Mouse (Mus musculus) forebrain, embryonic 16.5 days (tissue): Measurements from ENCODE around the gene Cnbd2. TPM values are rescaled to one million over a fixed set of nuclear protein-coding genes. Genes with fewer than 3 reads are reported as not detected.
A peak's percentile ranks its signal among the peaks of the same experiment; 100 is the strongest.
"Not testable (repeated sequence)": the region's sequence is repeated elsewhere in the genome, so short reads cannot be mapped to it uniquely, and the experiment has no call there.

Experiments
- ATAC-seq: fragments of 200-750 bp; cut with Nextera tagmentation; 2 replicates; pipeline ENCODE4 v1.8.0; 2017; ENCODE audit warnings: mild to moderate bottlenecking, moderate library complexity
- H3K27ac ChIP-seq: fragments of 300-500 bp; sonication (generic); 2 replicates; pipeline ENCODE4 v1.5.1; 2014; ENCODE audit warnings: low read length, control low read depth
- H3K27me3 ChIP-seq: fragments of 300-500 bp; sonication (generic); replicated peaks from 2 replicates; pipeline ENCODE4 v1.6.1; 2014; ENCODE audit warnings: low read length; ENCODE audit not compliant: control insufficient read depth, insufficient read depth
- H3K36me3 ChIP-seq: fragments of 300-500 bp; sonication (generic); 2 replicates; pipeline ENCODE4 v1.6.1; 2014; ENCODE audit not compliant: control insufficient read depth, insufficient read depth
- H3K4me1 ChIP-seq: fragments of 300-500 bp; sonication (generic); replicated peaks from 2 replicates; pipeline ENCODE4 v1.6.1; 2014; ENCODE audit warnings: low read length; ENCODE audit not compliant: control insufficient read depth, insufficient read depth
- H3K4me2 ChIP-seq: fragments of 300-500 bp; sonication (generic); 2 replicates; pipeline ENCODE4 v1.6.1; 2014; ENCODE audit warnings: mild to moderate bottlenecking, low read length, control low read depth
- H3K4me3 ChIP-seq: fragments of 300-500 bp; sonication (generic); replicated peaks from 2 replicates; pipeline ENCODE4 v1.5.1; 2014; ENCODE audit warnings: mild to moderate bottlenecking, low read length, control low read depth
- H3K9ac ChIP-seq: fragments of 300-500 bp; sonication (generic); replicated peaks from 2 replicates; pipeline ENCODE4 v1.6.1; 2014; ENCODE audit warnings: low read depth, low read length, control low read depth
- H3K9me3 ChIP-seq: fragments of 300-500 bp; sonication (generic); 2 replicates; pipeline ENCODE4 v1.6.1; 2016; ENCODE audit warnings: low read length; ENCODE audit not compliant: control insufficient read depth
- WGBS: fragments of 180-500 bp; shearing (Covaris S2); extraction: QIAGEN DNeasy Blood & Tissue Kit; methylation state at CpG from one replicate; pipeline ENCODE4 v1.1.7; 2014; 5-methylcytosine and 5-hydroxymethylcytosine counted together
- polyA plus RNA-seq: library from polyadenylated mRNA; unstranded; fragments of >200 nt; fragmentation: Nextera tagmentation; extraction: Ambion mirVana; gene quantifications from 2 replicates; pipeline ENCODE4 v1.2.1, GENCODE M21; 2015

The Cnbd2 gene
- polyA plus RNA-seq, 1 experiment from 2014 or later: 6.9 TPM

DNA sequence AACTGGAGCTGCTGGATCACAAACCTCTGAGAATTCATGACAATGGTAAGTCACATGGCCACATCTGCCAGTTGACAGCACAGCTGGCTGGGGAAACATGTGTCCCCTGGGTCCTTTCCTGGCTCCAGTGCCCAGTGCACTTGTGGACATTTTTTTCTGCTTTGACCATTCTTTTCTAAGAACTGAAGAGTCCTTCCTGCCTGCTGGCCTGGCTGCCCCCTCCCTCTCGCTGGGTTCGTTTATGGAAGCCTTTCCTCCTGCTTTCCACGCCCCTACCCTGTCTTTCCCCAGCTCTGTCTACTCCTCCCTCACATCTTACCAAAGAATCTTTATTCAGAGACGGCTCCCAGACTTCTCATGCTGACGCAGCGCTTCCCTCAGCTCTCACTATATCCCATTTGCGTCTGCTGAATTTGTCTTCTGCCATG, 41.2 kb downstream of the Cnbd2 start:
- Histone ChIP-seq H3K9me3 (no peaks in the 10 kb centered on the region), H3K36me3 (no peaks in the 10 kb centered on the region), H3K4me2 (no peak overlapping the region), H3K27me3 (no peaks in the 10 kb centered on the region), H3K9ac (no peak overlapping the region), H3K4me1 (peaks cover 4% of the 10 kb centered on the region), H3K4me3 (no peak overlapping the region), H3K27ac (peak overlapping the region; percentile 16)
- peak; percentile 58; the same call in 1 of the 2 replicates for ATAC-seq
- WGBS: 50% methylated on average over 7 of the region's 7 CpGs

DNA sequence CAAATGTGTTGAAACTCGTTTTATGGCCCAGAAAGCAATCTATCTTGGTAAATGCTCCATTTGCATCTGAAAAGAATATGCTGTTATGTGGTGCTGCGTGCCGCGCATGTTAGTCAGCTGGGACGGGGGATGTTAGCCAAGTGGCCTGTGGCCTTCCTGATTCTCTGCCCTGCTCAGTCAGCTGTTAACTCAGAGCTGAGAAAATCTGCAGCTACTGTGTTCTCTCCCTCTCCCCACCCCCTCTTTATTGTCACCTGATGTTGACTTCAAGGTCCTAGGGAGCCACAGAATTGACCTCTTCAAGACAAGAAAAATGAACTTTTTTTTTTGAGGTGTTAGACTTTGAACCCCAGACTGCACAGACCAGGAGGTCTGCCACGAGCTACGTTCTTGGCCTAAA, 43.9 kb downstream of the Cnbd2 start:
- H3K36me3 ChIP-seq: no peaks in the 10 kb centered on the region
- H3K27me3 ChIP-seq: no peaks in the 10 kb centered on the region
- peak; percentile 77 for ATAC-seq
- WGBS: 34% methylated on average over 7 of the region's 7 CpGs
- peak overlapping the region; percentile 8; the same call in 1 of the 2 replicates for H3K27ac ChIP-seq
- peaks cover 4% of the 10 kb centered on the region for H3K4me1 ChIP-seq
- no peaks in the 10 kb centered on the region for H3K9me3 ChIP-seq
- H3K9ac ChIP-seq: no peak overlapping the region
- H3K4me2 ChIP-seq: no peak overlapping the region
- H3K4me3 ChIP-seq: no peak overlapping the region

- Histone ChIP-seq H3K27ac (no peak overlapping the region), H3K4me2 (no peak overlapping the region), H3K9me3 (no peaks in the 10 kb centered on the region), H3K27me3 (no peaks in the 10 kb centered on the region), H3K9ac (no peak overlapping the region), H3K36me3 (no peaks in the 10 kb centered on the region), H3K4me1 (no peaks in the 10 kb centered on the region), H3K4me3 (no peak overlapping the region)
- ATAC-seq: no peak
- 63% methylated on average over 3 of the region's 3 CpGs for WGBS
Observed at GRCm38 (mm10) chr2:156368465-156368864, 56.4 kb downstream of the Cnbd2 start.

- Histone ChIP-seq H3K27ac (no peak overlapping the region), H3K9me3 (no peaks in the 10 kb centered on the region), H3K36me3 (no peaks in the 10 kb centered on the region), H3K4me1 (no peaks in the 10 kb centered on the region), H3K9ac (no peak overlapping the region), H3K4me3 (no peak overlapping the region), H3K4me2 (no peak overlapping the region), H3K27me3 (no peaks in the 10 kb centered on the region)
- WGBS: 86% methylated on average over 7 of the region's 7 CpGs
- no peak for ATAC-seq
Observed at GRCm38 (mm10) chr2:156370896-156371295, 58.8 kb downstream of the Cnbd2 start.

DNA sequence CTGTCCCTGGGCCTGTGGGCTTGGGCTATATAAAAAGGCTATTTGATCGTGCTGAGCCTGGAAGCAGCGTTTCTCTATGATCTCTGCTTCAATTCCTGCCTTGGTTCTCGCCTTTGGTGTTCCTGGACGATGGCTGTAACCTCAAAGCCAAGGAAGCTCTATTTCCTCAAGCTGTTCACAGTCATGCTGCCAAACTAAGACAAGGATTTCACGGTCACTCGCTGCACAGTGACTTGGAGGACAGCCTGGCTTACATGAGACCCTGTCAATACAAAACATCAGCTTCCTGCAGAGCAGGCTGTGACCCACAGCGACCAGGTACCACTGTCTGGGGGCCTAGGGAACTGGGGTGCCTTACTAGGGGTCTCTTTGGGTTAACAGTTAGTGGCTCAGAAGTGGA, 64.9 kb downstream of the Cnbd2 start:
- Histone ChIP-seq H3K4me1 (no peaks in the 10 kb centered on the region), H3K36me3 (no peaks in the 10 kb centered on the region), H3K9me3 (no peaks in the 10 kb centered on the region), H3K4me3 (no peak overlapping the region), H3K27me3 (no peaks in the 10 kb centered on the region), H3K27ac (no peak overlapping the region), H3K9ac (no peak overlapping the region), H3K4me2 (no peak overlapping the region)
- no peak for ATAC-seq
- 82% methylated on average over 7 of the region's 7 CpGs for WGBS

- ATAC-seq: no peak
- Histone ChIP-seq H3K27me3 (no peaks in the 10 kb centered on the region), H3K36me3 (no peaks in the 10 kb centered on the region), H3K4me2 (no peak overlapping the region), H3K4me1 (no peaks in the 10 kb centered on the region), H3K4me3 (no peak overlapping the region), H3K9ac (no peak overlapping the region), H3K9me3 (no peaks in the 10 kb centered on the region), H3K27ac (no peak overlapping the region)
- 82% methylated on average over 10 of the region's 10 CpGs for WGBS
Observed at GRCm38 (mm10) chr2:156379929-156380328, 67.8 kb downstream of the Cnbd2 start.

DNA sequence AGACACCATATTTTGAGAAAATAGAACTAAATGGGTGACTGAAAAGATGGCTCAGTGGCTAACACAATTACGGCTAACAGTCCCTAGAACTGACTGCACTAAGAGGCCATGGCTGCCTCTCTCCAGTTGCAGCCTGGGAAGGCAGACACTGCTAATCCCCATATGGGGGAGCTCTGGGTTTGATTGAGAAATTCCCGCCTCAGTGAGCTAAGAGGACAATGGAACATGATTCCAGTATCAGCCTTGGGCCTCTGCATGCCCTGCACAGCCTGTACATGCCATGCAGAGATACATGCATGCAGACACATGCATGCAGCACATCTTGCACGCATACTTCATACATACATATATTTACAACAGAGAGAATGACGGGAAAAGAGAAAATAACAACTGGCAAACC, 69.3 kb downstream of the Cnbd2 start:
- no peak overlapping the region for H3K27ac ChIP-seq
- no peak overlapping the region for H3K4me2 ChIP-seq
- WGBS: 62% methylated on average over 4 of the region's 4 CpGs
- ATAC-seq: no peak
- no peaks in the 10 kb centered on the region for H3K36me3 ChIP-seq
- no peak overlapping the region for H3K4me3 ChIP-seq
- no peak overlapping the region for H3K9ac ChIP-seq
- H3K9me3 ChIP-seq: no peaks in the 10 kb centered on the region
- no peaks in the 10 kb centered on the region for H3K4me1 ChIP-seq
- H3K27me3 ChIP-seq: no peaks in the 10 kb centered on the region

DNA sequence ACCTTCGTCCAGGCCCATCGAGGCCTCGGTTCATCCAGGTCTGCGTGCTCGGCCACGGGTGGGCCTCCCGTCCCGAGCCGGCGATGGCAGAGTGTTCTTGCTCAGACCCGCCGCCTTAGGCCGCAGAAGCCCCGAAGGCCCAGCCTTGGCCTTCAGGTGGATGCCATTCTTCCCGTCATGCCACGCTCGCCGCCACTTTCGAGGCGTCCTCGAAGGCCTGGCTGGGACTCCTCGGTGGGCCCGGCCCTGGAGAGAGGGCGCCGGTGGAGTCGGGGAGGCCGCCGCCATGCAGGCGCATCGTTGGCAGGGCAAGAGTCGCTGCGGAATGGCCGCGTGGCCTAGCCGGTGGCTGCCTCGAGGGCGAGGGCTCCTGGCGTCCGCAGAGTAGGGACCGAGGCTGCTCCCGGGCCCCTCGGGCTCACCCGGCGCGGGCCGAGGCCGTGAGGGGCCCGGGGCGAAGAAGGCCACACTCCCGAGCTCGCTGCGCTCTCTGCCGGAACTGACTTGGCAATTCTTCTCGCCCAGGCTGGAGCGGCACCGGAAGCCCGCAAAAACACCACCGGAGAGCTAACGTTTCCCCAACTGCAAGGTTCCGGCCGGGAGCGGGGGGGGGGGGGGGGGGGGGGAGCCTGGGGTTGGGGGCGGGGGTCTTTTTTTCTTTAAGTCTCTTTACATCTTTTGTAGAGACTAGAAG, 80.5 kb downstream of the Cnbd2 start:
- H3K27me3 ChIP-seq, H3K9me3 ChIP-seq, H3K9ac ChIP-seq, H3K27ac ChIP-seq, H3K36me3 ChIP-seq, H3K4me1 ChIP-seq: not testable (repeated sequence)
- 0% methylated on average over 9 of the region's 63 CpGs for WGBS
- Histone ChIP-seq H3K4me3 (peak overlapping the region; percentile 41), H3K4me2 (peak overlapping the region; percentile 39)
- peak; percentile 94 for ATAC-seq

GRCm38 (mm10) chr2:156393155-156393828, 81.2 kb downstream of the Cnbd2 start:
- no peaks in the 10 kb centered on the region for H3K27me3 ChIP-seq
- H3K36me3 ChIP-seq: no peaks in the 10 kb centered on the region
- peak; percentile 27; the same call in 1 of the 2 replicates for ATAC-seq

More at GRCm38 (mm10) chr2:156393155-156393828, 81.2 kb downstream of the Cnbd2 start:
- peaks cover 5% of the 10 kb centered on the region for H3K4me1 ChIP-seq
- peak overlapping the region; percentile 41; the same call in 1 of the 2 replicates for H3K4me3 ChIP-seq
- WGBS: 52% methylated on average over 5 of the region's 5 CpGs
- 0 out of 2 replicates have a peak overlapping the region, but pooled peaks have one; percentile 17 for H3K9ac ChIP-seq
- no peaks in the 10 kb centered on the region for H3K9me3 ChIP-seq
- H3K27ac ChIP-seq: no peak overlapping the region
- peak overlapping the region; percentile 39 for H3K4me2 ChIP-seq
